Mouse (Mus musculus): ENCODE results near the gene Inka1.

Gene Inka1

DNA sequence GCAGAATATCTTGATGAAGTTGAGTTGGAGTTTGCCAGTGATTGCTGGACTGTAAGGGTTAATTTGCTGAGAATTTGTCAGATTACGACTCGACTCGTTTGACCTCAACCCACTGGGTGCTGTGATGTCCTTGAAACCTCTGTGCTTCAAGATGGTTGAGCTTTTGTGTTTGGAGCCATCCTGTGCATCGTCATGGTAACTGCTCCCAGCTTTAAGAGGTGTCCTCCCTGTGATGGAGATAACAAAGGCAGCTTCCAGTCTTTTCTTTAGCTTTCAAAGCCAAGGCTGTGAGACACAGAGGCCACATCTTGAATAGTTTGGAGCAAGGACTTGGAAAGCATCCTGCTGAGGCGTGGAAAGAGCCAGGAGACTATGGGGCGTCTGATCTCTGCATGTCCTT lies 28.5 kb downstream of the Inka1 start:
- no peak for DNase-seq (ENCODE audit: low spot score in 2 of 2)

DNA sequence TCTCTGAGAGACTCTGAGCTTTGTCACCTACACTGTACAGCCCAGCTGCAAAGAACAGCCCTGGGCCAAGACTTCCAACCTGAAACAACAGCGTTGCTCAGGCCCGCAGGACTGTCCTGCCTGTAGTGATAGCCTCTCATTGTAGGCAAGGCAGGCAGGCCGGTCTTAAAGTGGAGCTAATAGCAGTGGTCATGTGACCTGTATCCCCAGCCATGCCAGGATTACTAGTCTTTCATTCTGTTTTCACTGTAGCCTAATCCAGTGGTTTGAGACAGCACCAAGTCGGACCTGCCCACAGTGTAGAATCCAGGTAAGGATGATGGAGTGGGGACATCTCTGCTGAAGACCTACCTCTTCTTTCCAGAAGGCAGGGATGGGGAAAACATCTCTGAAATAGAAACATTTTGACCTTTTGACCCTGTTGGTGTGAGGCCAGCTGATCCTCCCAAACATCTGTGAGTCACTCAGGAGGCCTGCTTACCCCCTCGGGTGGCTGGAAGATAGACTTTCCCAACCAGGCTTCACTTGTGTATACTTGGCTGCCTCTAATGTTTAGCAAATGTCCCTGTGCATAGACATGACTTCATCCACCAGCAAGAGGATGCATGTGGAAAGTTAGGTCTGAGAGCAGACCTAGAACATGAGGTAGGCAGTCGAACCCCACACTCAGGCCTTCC lies 29.9 kb downstream of the Inka1 start:
- no peak for DNase-seq (ENCODE audit: low spot score in 2 of 2)

DNA sequence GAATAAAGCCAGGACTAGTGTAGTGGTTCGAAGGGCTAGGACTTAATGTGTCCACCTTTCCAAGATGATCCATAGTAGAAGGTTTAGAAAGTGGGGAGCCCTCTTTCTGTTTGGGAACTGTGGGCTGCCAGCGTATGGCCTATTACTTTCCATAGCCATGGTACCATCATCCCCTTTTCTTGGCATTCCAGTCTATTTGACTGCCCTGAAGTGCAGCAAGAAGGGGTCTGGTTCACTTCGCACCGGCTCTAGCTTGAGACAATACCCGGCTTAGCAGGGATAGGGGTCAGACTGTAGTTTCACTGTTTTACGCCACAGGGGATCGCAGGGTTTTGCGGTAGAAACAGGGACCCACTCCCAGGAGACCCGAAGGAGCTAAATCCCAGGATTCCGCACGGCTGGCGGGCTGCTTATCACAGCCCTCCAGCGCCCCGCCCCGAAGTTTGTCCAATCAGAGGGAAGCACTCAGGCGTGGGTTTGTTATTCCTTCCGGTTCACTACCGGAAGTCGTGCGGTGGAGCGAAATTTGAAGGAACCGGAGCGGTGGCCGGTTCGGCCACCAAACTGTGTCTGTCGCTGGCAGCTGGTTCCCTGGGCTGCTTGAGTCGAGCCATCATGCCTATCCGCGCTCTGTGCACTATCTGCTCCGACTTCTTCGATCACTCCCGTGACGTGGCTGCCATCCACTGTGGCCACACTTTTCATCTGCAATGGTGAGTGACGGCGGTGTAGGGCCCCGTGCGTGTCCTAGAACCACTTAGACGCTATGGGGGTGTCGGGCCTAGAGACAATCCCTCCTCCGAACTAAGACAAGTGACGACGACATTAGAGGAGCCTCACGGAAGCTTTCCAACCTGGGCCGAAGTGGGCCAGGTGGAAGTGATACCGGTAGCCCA lies 35.0 kb downstream of the Inka1 start:
- peak; percentile 84 to 91 for DNase-seq (ENCODE audit: low spot score in 2 of 2)

DNA sequence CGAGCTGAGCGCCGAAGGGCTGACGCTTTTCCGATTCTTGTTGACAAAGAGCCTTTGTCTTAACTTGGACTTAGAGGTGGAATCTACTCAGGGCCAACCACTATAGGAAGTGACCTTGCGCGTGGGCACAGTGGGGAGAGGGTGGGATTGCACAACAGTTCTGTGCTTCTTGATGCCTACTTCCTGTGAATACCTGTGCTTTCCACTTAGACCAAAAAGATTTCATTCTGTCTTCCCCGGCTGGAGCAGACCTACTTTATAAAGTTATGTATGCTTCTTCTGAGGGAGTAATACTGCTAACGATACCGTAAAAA lies 35.8 kb downstream of the Inka1 start, which contains the start of gene Traip:
Gene Traip (plus strand): TSS at position 215 of the 314 bp plus-strand sequence.
- DNase-seq (ENCODE audit: low spot score in 2 of 2): no peak

DNA sequence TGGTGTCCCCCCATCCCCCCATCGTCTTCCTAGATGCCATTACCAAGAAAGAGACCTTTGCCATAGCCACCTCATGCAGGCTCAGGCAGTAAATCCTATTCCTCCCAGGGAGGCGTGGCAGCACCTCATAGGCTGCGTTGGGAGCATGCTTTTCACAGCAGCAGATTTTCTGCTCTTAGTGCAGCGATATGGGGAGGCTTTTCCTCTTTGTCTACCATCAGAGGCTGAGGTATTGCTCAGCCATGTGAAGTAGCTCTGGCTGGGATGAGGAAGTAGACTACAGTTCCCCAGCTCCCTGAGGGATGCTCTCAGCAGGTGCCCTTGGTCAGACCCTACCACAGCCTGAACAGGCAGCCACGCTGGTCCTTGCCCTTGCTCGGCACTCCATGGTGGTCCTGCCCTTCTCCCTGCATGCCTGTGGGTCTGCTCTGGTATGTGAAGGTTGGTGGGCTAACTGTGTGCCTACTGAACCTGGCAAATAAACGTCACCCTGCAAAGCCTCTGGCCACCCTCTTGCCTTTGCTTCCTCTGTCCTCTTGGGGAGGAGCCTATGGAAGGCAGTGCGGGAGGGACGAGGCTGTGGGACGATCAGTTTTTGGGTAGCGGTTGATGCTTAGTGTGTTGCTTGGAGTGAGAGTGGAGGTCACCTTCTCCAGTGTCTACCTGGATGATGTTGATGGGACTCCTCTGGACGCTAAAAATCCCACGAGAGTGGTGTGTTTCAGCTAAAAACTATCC lies 36.3 kb downstream of the Inka1 start:
- DNase-seq (ENCODE audit: low spot score in 2 of 2): no peak

DNA sequence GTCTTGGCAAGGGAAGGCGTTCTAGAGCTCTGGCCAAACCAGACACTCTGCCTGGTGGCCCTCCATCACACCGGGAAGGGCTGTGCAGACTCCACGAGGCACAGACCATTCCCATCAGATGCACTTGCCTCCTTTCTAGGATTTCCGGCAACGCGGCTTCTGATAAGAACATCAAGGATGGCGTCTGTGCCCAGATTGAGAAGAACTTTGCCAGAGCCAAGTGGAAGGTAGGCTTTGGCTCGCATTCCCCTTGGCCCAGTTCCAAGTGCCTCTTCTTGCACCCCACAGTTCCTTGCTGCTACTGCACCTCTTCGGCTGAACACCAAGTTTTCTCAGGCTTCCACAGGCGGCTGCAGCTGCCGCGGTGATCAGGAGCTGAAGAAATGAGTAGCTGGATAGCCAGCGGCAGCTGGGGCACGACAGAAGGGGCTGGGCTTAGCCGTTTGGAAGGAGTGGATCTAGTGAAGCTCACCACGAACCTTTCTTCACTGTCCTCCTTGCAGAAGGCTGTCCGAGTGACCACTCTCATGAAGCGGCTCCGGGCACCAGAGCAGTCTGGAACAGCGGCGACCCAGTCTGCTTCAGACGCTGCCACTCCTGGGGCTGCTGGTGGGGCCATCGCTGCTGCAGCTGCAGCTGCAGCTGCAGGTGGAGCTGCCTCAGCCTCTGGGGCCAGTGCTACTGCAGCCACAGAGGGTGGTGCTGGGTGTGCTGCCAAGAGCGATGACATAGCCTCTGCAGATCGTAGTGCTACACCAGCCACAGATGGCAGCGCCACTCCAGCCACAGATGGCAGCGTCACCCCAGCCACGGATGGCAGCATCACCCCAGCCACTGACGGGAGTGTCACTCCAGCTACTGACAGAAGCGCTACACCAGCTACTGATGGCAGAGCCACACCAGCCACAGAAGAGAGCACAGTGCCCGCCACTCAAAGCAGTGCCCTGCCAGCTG lies 38.2 kb downstream of the Inka1 start:
- no peak for DNase-seq (ENCODE audit: low spot score in 2 of 2)

DNA sequence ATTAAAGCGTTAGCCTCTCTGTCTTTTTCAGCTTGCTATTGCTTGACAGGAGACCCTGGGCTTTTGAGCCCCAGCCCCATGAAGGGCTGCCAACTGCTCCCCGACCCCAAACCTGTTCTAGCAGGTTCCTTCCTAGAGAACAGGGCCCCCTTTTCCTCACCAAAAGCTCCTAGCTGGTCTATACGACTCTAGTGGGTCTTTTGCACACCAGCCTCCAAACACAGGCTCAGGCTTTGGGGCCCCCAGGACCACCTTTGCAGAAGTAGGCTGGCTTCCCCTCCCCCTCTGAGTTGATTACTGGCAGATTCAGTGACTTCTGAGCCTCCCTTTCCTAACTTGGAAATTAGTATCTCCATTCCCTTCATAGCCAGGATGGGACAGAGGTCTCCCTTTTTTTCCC lies 48.8 kb downstream of the Inka1 start:
- DNase-seq (ENCODE audit: low spot score in 2 of 2): no peak

DNA sequence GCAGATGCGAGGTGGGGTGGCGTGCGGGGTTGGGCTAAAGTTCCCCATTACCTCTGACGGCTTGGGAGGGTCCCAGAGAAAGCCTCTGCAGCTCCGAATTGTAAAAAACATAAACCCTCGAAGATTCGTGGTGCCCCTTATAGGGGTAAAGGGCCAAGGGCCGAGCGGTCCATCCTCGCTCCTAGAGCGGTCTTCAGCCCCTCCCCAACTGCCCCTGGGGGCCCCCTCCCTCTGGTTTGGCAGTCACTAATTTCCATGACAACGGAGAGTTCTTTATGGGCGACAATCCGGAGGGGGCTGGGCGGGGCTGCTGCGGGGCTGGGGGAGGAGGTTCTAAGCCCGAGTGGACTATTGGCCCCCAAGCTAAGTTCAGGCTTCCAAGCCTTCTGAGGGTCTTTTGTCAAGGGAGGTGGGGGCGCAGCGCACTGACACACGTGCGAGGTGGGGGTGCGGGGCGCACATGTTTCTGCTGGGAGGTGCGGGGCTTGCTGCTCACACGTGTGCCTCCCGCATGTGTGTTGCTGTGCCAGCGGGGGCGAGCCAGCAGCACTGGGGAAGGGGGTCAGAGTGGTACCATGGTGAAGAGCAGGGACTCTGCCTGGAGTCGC lies 49.4 kb downstream of the Inka1 start:
- DNase-seq (ENCODE audit: low spot score in 2 of 2): no peak

DNA sequence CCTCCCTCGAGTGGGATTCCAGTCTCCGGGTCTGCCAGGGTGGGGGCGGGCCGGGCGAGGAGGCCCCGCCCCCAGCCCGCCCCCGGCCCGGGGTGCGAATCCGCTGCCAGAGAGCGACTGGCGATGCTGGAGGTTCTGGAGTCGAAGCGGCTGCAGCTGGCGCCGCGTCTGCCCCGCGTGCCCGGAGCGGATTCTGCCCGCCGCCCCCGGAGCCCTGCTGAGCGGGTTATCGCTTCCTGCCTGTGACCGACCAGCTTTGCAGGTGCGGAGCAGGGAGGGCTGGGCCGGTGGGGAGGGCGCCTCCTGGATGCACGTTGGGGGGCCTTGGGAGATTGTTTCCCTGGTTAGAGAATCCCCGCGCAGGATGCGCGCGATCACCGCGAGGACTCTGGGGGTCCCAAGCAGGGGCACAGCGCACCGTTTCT lies 49.9 kb downstream of the Inka1 start:
- no peak for DNase-seq (ENCODE audit: low spot score in 2 of 2)

DNA sequence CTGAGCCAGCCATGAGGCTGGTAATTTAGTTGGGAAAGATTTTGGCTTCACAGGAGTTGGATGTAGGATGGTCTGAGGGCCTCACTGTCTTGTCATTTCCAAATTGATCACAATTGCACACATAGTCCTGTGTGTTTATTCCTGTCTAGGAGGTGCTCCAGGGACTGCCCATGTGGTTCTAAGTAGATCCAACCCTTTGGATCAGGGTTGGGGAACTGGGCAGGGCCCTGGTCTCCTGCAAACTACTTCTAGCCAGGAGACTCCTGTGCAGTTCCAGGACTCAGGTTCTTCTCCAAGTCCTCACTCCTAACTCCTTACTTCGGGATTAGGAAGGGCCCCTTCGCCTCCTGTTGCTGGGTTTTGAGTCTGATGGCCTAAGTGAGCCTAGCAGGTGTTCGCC lies 50.3 kb downstream of the Inka1 start, which contains the start of gene Camkv:
Gene Camkv (plus strand): TSS at position 301 of the 400 bp plus-strand sequence.
- no peak for DNase-seq (ENCODE audit: low spot score in 2 of 2)
